Mouse (Mus musculus) frontal cortex, adult (tissue): ENCODE data around the gene Gm20388.

Experiments used
- ATAC-seq: cut with Nextera tagmentation; 2 replicates; pipeline ENCODE4 v1.9.2; 2017; ENCODE audit warnings: mild to moderate bottlenecking, moderate library complexity, mixed read lengths; ENCODE audit not compliant: low TSS enrichment

The Gm20388 gene

DNA sequence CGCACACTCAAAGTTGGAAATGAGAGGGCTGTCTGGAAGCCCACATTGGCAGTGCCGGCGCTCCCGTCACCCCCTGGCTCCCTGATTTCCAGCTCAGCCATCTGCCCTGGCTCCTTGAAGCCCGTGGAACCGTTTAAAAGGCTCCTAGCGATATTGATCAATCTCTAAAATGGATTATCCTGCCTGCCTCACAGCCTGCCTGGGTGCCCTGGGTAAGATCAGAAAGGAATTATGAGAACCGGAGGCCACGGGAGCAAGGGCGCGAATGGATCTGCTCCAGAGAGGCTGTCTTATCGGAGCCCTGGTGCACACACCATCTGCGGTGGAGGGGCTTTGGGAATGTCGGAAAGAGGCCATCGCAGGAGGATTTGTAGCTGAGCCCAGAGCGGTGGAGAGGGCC lies 561.6 kb downstream of the Gm20388 start:
- no peak for ATAC-seq

DNA sequence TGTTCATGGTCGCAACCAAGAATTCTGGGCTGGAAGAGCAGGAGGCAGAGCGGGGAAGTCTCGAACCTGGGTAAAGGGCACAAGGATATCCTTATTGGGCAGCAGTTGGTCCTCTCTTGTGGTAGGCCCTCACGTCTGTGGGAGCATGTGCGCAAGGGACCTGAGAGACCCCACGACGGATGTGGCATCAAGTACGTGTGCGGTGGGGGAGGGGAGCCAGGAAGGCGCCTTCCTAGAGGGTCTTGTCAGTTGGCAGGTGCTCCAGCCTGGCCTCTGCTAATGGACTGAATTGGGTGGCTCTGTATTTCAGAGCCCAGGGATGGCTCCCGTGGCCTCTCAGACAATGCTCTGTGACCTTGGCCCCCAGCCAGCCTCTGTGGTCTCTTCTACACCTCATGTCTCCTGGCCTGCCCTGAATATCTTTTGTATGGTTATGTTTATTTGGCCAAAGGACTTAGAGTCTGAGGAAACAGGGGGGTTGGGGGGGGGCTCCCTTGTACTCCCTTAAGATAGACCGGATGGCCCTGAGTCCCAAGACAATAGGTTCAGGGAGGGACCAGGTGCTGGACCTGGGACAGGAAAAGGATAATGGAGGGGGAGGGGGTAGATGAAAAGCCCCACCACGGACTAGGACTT lies 563.2 kb downstream of the Gm20388 start:
- no peak for ATAC-seq

DNA sequence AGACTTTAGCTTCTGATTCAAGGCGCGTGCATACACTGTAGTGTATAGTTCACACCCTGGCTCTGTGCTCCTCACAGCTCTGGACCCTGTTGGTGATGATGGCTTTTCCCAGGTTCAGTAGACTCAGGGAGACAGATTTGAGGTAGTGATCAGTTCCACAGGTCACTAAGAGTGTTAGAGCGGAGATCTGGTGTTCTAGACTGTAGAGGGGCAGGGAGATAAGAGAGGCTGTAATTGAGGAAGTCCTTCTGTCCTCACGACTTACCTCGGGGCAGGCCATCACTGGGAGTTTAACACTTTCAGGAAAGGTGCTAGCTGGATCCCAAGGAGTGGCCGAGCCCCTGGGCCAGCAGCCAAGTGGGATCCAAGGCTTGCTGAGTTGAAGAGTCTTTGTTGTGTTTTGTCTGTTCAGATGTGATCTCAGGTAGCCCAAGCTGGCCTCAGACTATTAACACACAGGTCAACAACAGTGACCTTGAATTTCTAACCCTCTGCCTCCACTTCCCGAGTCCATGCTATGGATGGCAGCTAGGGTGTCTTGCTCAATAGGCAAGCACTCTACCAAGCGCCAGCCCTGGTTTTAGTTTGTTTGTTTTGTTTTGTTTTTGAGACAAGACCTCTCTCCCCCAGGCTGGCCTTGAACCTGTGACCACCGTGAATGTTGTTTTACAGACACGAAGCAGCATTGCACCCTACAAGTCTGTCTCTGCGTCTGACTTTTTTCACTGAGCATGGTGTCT lies 564.0 kb downstream of the Gm20388 start:
- no peak for ATAC-seq

DNA sequence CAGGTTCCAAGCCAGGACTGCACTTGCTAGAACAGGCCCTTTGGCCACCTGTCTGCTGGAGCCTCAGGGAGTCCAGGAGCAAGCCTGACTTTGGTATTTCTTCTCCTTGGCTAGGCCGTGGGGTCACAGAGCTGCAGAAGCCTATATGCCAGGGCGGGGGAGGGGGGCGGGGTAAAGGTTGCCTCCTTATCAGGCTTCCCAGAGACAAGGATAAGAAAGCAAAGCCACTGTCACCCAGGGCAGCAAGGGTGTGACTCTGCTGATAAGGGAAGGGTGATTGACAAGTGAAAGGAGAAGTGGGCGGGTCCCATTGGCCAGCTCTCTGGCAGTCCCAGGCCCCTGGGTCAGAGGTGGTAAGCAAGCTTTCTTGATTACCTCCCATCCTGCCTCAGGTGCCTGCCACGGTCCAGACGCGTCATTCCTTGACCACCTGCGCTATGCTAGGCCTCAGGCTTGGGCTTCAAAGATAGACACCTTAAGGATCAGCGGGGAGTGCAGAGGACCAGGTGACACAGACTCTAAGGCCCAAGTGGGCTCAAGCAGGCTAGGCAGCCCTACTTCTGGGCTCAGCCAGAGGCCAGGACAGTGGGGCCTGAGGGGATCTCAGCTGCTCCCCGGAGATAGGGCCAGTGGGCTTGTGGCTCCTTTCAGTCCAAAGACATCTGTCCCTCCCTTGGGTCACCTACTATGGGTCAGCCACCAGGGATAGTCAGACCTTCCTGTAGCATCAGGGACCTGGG lies 565.0 kb downstream of the Gm20388 start:
- no peak for ATAC-seq

DNA sequence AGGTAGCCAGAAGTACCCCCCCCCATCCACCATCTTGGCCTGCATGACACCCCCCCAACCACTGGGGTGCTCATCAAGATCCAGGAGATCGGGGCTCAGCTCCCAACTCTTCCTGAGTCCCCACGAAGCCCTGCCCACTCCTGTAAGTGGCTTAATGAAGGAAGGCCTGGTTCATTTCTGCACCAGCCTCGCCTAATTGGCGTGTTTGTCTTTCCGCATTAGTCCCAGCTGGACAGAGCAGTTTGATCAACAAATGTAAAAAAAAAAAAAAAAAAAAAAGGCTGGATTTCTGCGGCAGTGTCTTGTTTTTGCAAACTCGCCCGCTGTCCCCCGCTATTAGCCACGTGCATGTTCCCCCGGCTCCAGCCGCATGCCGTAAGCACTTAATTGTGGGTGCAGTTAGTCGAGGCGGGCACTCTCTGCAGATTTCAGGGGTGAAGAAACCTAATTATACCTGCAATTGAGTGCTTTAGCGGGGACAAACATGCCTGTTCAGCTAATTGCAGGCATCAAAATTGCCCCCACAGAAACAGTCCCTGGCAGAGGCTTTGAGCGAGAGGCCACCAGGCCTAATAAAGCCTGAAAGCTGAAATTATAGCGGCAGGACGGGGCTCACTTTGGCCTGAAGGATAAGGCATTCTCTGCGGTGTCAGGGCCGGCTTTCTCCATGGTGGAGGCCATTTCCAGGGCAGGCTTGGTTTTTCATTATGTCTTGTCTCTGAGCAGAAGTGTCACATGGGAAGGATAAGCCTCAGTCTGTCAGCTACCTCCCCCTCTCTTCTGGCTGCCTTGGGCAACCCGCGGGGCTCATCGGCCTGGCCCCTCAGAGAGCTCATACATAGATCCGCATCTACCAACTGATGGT lies 566.3 kb downstream of the Gm20388 start:
- ATAC-seq = no peak

DNA sequence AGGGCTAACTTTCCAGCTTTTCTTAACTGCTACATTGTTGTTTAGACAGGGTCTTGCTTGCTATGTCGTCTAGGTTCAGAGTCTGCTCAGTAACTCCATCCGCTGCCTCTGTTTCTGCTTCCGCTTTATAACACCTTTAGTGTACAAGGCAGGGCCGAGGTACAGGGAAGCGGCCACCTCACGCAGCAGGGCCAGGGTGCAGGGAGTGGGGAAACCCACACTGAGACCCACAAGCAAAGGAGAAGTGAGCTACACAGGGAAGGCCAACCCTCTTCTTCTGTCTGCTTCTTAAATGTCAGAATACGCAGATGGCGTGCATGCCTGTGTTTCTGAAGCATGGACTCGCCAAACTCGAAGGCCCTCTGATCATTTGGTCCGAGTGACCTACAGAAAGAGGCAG lies 568.1 kb downstream of the Gm20388 start:
- no peak for ATAC-seq

DNA sequence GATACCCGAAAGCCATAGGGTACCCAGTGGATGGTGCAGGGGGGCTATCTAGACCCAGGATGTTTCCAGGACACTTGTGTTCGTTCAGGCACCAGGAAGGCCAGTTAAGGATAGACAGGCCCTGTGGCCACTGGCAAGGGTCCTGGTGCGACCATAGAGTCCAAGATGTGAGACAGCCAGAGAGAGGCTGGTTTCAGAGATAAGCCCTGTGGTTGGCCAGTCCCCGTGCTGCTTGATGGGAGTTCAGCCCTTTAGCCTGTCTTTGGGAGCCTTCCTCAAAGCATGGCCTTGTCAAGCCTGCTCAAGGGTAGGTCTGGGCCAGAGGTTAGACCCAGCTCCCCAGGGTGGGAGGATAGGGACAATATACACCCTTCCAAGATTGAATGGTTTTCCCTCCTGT lies 569.0 kb downstream of the Gm20388 start:
- ATAC-seq = no peak

DNA sequence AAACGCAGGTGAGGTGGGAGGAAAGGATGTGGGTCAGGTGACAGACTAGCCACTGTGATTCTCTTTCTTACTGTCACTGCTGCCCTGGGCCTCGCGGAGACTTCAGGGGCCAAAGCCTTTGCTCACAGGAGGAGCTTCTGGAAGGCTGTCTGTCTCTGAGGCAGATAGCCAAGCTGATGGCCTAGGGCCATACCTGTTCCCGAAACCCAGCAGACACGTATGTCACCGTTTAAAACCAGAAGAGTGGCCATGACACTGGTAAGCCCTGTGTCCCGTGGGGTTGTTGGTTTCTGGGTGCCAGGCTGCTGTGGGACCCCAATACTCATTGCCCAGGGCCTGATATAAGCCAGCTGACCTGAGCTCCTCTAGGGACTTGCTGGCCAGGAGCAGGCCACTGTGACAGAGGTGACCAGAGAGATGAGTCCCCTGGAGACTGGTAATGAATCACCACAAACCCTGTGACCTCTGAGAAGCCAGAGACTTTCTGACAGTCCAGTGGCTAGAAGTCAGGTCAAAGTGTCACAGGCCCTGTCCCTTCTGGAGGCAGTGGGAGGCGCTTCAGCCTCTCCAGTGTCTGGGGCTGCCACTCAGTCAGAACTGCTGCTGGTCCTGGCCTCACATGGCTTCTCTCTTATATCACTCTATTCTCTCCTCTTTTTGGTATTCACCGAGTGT lies 571.5 kb downstream of the Gm20388 start:
- ATAC-seq = no peak

DNA sequence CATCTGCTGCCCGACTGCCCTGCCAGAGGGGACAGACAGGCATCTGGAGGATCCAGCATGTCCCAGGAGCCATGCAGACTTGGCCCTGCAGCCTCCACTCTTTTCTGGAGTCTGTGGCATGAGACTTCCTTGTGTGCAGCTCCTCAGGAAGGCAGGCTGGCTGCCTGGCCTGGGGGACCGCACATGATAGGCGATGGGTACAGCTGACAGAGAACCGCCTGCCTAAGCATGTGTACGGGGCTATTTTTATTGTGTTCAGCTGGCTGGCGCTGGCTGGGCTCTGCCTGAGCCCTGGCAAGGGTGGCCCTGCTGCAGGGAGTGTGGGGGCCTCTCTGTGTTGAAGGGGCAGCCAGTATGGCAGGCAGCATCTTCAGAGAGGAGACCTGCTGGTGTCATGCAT lies 573.8 kb downstream of the Gm20388 start:
- peak; percentile 74 for ATAC-seq

DNA sequence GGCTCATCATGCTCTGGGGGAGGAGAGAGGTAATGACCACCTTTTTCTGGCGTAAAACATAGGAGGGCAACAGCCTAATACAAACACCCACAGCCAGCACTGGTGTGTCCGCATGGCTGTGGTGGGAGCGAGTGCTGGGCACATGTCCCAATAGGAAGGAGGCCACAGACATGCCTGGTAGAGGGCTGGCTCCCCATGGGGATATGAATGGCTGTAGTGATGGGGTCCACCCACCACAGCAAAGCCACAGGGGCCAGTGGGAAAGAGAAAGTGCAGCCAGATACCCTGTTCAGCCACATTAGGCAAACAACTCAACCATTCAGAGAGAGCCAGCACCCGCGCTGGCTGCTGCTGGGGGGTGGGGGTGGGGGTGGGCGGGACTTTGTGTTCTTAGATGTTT lies 574.5 kb downstream of the Gm20388 start:
- no peak for ATAC-seq

DNA sequence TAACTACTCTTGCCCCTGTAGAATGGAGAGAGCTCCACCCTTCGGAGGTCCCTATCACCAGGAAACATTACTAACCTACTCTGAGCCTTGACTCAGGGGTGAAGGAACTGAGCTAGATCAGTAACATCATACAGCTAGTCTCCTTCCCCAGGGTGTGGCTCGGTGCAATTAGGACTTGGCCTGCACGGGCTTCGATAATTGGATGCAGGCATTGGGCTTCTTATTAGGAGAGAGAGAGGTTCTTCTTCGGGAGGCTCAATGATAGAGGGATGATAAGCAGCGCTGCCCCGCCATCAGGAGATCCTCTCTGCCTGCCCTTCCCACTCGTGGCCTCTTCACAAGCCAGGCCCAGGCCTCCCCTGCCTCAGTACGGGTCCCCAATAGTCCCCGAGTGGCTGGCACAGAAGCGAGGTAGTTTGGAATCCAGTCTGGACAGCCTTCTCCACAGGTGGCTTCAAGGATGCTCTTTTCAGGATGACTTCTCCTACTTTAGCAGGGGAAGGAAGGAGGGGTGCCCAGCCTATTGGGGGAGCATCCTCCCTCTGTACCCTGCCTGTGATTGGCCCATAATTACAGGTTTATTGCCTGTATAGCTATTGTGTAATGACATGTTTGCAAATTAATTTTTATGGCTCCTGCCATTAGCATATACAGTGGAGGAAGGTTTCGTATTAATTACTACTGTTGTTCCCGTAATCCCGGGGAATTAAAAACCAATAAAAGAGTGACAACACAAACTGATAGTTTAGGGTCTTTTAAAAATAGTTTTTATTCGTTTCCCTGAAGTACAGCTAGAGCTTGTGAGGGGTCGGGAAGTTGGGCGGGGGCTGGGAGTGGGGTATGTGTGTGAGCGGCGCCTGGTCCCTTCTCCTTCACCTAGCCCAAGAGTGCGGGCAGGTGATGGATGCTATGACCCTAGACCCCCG lies 575.2 kb downstream of the Gm20388 start:
- ATAC-seq = no peak

DNA sequence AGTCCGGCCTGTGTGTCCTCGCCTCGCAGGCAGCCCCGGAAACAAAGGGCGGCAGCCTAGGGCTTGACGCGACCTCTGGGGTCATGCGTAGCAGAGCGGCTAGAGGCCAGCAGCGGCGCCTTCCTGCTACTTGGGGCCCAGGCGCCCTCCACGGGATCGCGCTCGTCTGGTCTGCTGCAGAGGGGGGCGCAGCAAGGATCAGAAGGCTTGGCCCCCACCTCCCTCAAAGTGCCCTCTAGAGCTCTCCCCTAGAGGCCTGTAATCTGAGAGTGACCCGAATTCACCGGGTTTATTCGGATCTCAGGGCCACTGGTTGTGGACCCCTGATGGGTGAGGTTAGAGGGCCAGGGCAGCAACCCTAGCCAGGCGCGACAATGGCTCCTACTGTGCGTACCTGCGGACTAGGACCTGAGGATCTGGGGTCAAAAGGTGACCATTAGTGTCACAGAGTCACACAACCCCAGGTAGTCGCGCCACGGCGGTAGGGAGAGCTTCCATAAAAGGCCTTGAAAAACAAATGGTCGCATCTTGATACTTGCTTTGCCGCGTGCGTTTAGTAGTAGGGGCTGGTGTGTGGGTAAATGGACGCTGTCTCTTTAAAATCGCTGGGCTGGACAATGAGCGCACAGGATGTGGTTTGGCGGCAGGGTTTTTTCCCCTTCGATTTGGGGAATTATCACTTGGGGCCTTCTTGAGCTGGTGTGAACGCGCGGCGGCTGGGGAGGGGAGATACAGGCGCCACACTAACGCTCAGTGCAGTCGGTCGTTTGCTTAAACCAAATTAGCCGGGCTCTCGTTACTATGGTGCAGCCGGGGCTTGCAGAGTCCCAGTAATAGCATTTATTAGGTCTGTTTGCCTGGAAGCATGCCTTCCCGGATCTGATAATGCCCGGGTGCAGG lies 576.1 kb downstream of the Gm20388 start:
- peak; percentile 13; the same call in 1 of the 2 replicates for ATAC-seq

DNA sequence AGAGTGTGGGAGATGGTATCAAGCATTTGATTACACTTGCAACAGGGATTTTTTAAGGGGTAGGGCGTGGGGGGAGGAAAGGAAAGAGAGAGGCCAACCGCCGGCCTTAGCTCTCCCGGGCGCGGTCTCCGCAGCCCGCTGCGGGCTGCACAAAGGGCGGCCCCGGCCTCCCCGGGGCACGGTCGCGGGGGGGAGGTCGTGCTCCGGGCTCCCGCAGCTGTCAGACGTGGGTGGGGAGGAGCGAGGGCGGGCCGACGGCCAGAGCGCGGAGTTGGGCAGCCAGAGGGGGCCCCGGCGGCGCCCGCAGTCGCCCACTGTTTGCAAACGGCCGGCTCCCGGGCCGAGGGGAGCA lies 576.7 kb downstream of the Gm20388 start:
- no peak; the same call in 1 of the 2 replicates for ATAC-seq

DNA sequence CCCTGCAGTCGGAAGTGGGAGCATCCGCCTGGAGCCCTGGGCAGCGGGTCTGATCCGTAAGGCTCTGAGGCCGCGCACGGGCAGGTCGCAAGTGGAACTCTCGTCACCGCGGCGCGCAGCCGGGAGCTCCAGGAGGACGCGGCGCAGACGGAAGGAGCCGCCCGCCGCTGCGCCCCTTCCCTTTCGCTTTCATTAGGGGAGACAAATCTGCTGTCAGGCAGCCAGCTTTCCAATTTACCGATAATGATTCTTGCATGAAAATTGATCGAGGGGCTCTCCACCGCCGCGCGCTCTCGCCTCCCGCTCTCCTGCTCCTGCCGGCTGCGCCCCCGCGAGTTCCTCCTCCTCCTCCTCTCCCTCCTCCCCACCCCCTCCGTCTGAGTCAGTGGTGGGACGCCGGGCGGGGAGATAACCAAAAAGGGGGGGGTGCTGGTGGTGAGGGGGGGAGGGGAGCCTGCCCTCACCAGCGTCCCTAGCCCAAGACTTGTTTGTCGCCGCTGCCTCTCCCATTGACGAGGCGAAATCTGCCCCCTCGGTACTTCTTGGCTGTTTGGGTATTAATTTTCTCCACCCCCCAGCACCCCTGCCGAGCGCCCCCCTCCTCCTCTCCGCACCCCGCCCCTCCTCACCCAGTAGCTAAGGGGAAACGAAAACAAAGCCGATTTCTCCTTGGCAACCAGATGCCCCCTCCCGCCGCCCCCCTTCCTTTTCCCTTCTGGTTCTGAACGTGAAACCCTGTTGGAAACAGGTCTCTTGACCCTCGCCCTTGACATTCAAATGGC lies 577.3 kb downstream of the Gm20388 start:
- ATAC-seq = peak; percentile 10; the same call in 1 of the 2 replicates

DNA sequence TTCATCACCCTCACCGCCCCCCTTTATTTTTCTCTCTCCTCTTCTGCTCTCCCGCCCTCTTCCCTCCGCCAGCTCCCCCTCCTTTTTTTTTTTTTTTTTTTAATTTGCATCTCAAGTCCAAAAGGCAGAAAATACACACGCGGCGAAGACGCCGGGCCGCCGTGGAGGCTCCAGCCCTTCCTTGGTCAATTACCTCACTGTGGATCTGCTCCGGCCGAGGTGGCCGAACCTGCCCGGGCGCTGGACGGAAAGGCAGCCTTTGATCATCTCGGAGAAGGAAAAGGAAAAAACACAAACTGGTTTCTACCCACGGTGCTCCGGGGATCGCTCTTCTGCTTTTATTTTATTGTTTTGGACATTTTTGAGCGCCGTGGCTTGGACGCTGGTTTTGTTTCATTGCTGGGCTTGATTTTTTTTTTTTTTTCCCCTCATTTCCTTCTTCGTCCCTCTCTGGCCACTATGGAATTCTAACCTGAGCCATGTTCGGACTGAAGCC lies 578.0 kb downstream of the Gm20388 start:
- ATAC-seq = no peak

DNA sequence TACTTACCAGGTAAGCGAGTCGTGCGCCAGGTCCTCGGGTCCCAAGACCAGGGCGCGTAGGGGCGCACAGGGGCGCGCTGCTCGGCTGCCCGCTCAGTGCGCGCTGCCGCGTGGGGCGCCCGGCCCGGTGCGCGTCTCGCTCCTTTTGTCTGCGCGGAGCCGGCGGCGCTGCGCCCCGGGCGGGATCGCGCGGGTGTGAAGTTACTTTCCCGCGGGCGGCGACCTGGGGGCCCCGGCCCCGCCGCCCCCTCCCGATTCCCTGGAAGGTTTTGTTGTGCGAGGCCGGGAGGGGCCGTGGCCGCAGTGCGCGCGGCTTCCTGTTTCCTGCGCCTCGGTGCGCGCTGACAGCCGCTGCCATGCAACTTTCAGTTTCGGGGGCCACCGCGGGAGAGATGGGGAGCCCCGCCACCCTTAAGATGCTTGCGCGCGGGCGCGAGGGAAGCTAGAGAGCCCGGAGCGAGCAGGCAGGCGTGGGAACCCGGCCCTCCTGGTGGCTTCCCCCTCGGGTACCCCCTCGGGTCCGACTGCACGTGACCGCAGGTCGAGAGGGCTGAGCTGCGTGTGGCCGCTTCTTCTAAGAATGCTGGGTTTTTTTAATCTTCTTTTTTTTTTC lies 578.6 kb downstream of the Gm20388 start:
- ATAC-seq = no peak

DNA sequence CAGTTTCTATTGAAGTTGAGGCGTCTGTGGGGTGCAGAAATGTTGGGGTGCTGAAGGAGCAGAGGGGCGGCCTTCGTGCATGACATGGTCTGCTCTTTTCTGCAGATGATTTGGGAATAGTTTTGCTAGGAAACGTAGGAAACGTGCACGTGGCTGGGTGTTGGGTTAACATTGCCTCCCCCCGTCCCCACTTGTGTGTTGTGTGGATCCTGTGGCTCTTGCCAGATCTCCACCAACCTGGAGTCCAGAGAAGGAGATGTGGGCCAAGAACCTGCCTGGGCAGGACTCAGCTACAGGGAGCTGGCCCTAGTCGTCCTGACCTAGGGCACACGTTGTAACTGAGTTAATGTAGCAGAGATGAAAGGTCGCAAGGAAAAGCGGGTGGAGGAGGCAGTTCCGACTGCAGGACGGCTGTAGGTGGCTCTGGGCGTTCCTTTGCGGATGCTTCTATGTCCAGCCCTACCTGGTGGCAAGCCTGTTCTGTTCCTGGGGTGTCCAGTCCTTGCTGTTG lies 579.2 kb downstream of the Gm20388 start:
- no peak for ATAC-seq
